Mouse (Mus musculus) brain, embryonic 14.5 days (tissue): ENCODE results near the gene Pitpnm2.

ENCODE experiments used
- CTCF ChIP-seq: fragments of 200-500 bp; IDR thresholded peaks from 2 replicates; pipeline ENCODE4 v1.5.1; 2012; ENCODE audit warnings: inconsistent platforms, mild to moderate bottlenecking, moderate library complexity, borderline replicate concordance; ENCODE audit not compliant: insufficient read depth, insufficient read length; ENCODE audit errors: extremely low read depth
- POLR2A ChIP-seq: fragments of 200-500 bp; IDR thresholded peaks from 2 replicates; pipeline ENCODE4 v1.6.1; 2012; ENCODE audit warnings: mild to moderate bottlenecking, inconsistent platforms, borderline replicate concordance; ENCODE audit not compliant: poor library complexity, insufficient read depth, insufficient read length, severe bottlenecking; ENCODE audit errors: extremely low read depth

GRCm38 (mm10) chr5:124293967-124294366 lies 44.4 kb upstream of the Pitpnm2 start:
- TF ChIP-seq CTCF (no peak), POLR2A (no peak)
